Mouse (Mus musculus) embryonic facial prominence, embryonic 15.5 days (tissue): ENCODE measurements at regions not wholly inside any gene's neighbourhood (a gene's known extent, or its start where the extent isn't known, plus 50 kb on each side); places are given as distances from the start of the nearest gene placed in this dataset.

Experiments used
- ATAC-seq: fragments of 200-750 bp; cut with Nextera tagmentation; 2 replicates; pipeline ENCODE4 v1.8.0; 2017; ENCODE audit warnings: low read depth, moderate TSS enrichment; ENCODE audit not compliant: insufficient number of reproducible peaks, low FRiP score, low TSS enrichment
- H3K27ac ChIP-seq: fragments of 300-500 bp; sonication (generic); replicated peaks from 2 replicates; pipeline ENCODE4 v1.5.1; 2015; ENCODE audit warnings: mild to moderate bottlenecking, inconsistent platforms
- H3K27me3 ChIP-seq: fragments of 300-500 bp; sonication (generic); 2 replicates; pipeline ENCODE4 v1.6.1; 2015; ENCODE audit warnings: inconsistent platforms
- H3K36me3 ChIP-seq: fragments of 300-500 bp; sonication (generic); 2 replicates; pipeline ENCODE4 v1.6.1; 2015; ENCODE audit warnings: mild to moderate bottlenecking, inconsistent platforms
- H3K4me1 ChIP-seq: fragments of 300-500 bp; sonication (generic); 2 replicates; pipeline ENCODE4 v1.6.1; 2015; ENCODE audit warnings: inconsistent platforms
- H3K4me2 ChIP-seq: fragments of 300-500 bp; sonication (generic); replicated peaks from 2 replicates; pipeline ENCODE4 v1.6.1; 2015; ENCODE audit warnings: mild to moderate bottlenecking, inconsistent platforms
- H3K4me3 ChIP-seq: fragments of 300-500 bp; sonication (generic); replicated peaks from 2 replicates; pipeline ENCODE4 v1.5.1; 2015; ENCODE audit warnings: mild to moderate bottlenecking, inconsistent platforms
- H3K9ac ChIP-seq: fragments of 300-500 bp; sonication (generic); 2 replicates; pipeline ENCODE4 v1.6.1; 2015; ENCODE audit warnings: inconsistent platforms
- H3K9me3 ChIP-seq: fragments of 300-500 bp; sonication (generic); replicated peaks from 2 replicates; pipeline ENCODE4 v1.6.1; 2016; ENCODE audit warnings: inconsistent platforms
- WGBS: fragments of 180-500 bp; shearing (Covaris S2); methylation state at CpG from one replicate; pipeline ENCODE4 v1.1.7; 2015; 5-methylcytosine and 5-hydroxymethylcytosine counted together

GRCm38 (mm10) chr15:51668340-51668739 lies 2216.4 kb upstream of the Gm7489 start:
- H3K9me3 ChIP-seq, result no peaks in the 10 kb centered on the region
- no peaks in the 10 kb centered on the region for H3K27me3 ChIP-seq
- no peak overlapping the region for H3K4me3 ChIP-seq
- no peak for ATAC-seq
- H3K4me2 ChIP-seq, result no peak overlapping the region
- WGBS, result 42% methylated on average over 3 of the region's 3 CpGs
- H3K4me1 ChIP-seq, result peaks cover 4% of the 10 kb centered on the region; the same call in 1 of the 2 replicates
- H3K36me3 ChIP-seq, result no peaks in the 10 kb centered on the region
- H3K27ac ChIP-seq, result no peak overlapping the region
- H3K9ac ChIP-seq, result no peak overlapping the region

- Histone ChIP-seq H3K36me3 (no peaks in the 10 kb centered on the region), H3K4me1 (peaks cover 8% of the 10 kb centered on the region; the same call in 1 of the 2 replicates), H3K4me2 (peak overlapping the region; percentile 28), H3K9me3 (no peaks in the 10 kb centered on the region), H3K27me3 (no peaks in the 10 kb centered on the region), H3K4me3 (peak overlapping the region; percentile 7; the same call in 1 of the 2 replicates), H3K27ac (peak overlapping the region; percentile 69), H3K9ac (no peak overlapping the region)
- 44% methylated on average over 18 of the region's 18 CpGs for WGBS
- ATAC-seq, result no peak
Measured at GRCm38 (mm10) chr15:51671667-51672372, 2212.9 kb upstream of the Gm7489 start.

DNA sequence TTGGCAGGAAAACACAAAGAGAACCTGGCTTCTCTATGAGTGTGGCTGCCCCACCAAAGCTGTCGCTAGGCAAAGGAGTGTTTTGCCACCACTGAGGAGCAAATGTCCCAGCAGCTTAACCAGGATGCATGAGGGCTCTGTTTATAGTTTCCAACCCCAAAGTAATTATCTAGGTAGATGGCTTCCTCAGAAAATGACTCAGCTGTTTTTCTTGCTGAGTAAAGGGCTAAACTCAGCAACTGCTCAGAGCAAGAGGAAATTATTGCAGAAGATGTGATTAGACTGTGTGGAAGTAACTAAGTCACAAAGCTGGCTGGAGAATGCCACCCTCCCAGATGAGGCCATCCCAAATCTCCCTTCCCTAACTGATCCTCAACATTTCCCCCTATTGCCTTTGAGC lies 2211.2 kb upstream of the Gm7489 start:
- Histone ChIP-seq H3K36me3 (no peaks in the 10 kb centered on the region), H3K4me1 (peaks cover 8% of the 10 kb centered on the region; the same call in 1 of the 2 replicates), H3K4me3 (no peak overlapping the region), H3K9me3 (no peaks in the 10 kb centered on the region), H3K27ac (0 out of 2 replicates have a peak overlapping the region, but pooled peaks have one; percentile 39), H3K4me2 (no peak overlapping the region), H3K27me3 (no peaks in the 10 kb centered on the region), H3K9ac (no peak overlapping the region)
- no peak for ATAC-seq
- 87% methylated on average over 1 of the region's 1 CpGs for WGBS

DNA sequence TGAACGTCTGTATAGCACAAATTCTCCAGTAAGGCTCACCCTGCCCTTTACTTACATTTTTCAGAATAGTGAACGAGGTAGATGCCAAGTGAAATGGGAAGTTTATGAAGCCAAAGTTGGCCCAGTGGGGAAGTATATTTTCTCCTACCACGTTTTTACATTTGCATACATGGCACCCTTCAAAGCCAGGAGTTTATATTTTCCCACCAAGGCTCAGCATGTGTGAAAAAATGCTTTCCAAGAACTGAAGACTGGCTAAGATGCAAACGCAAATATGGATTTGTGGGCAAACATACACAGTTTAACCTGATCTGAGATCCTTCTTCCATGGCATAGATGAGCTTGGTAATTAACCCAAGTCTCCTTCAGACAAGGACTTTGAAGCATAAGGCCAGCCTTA lies 2209.4 kb upstream of the Gm7489 start:
- no peak overlapping the region for H3K9ac ChIP-seq

DNA sequence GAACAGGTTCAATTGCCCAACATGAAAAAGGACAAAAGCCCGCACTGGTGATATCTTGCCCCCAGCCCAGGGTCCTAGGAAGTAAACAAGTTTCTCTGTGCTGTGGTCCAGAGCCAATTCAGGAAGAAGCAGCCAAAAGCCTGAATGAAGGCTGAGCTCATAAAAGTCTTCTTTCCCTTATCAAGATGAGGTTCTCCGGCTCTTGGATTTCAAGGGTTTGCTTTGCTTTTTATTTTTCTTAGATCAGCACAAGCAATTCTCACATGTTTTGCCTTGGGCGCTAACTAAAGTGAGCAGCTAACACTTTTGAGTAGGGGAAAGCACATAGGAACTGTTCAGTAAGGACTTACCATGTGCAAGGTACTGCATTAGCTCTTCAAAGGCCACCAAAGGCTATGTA lies 2208.0 kb upstream of the Gm7489 start:
- H3K4me3 ChIP-seq, result no peak overlapping the region
- 82% methylated on average over 3 of the region's 3 CpGs for WGBS
- H3K27ac ChIP-seq, result no peak overlapping the region
- H3K4me1 ChIP-seq, result peaks cover 10% of the 10 kb centered on the region
- H3K9me3 ChIP-seq, result no peaks in the 10 kb centered on the region
- H3K36me3 ChIP-seq, result no peaks in the 10 kb centered on the region
- H3K27me3 ChIP-seq, result no peaks in the 10 kb centered on the region
- H3K4me2 ChIP-seq, result no peak overlapping the region
- no peak for ATAC-seq
- H3K9ac ChIP-seq, result no peak overlapping the region

More for the DNA sequence above, 2209.4 kb upstream of the Gm7489 start:
- whole genome bisulfite sequencing, result 54% methylated on average over 4 of the region's 4 CpGs
- Histone ChIP-seq H3K4me3 (no peak overlapping the region), H3K27ac (no peak overlapping the region), H3K4me2 (no peak overlapping the region), H3K9me3 (no peaks in the 10 kb centered on the region), H3K36me3 (no peaks in the 10 kb centered on the region), H3K27me3 (no peaks in the 10 kb centered on the region), H3K4me1 (peaks cover 13% of the 10 kb centered on the region)
- ATAC-seq, result no peak

GRCm38 (mm10) chr15:51677266-51677665 lies 2207.4 kb upstream of the Gm7489 start:
- ATAC-seq, result no peak
- H3K36me3 ChIP-seq, result no peaks in the 10 kb centered on the region
- WGBS, result 83% methylated on average over 4 of the region's 4 CpGs

DNA sequence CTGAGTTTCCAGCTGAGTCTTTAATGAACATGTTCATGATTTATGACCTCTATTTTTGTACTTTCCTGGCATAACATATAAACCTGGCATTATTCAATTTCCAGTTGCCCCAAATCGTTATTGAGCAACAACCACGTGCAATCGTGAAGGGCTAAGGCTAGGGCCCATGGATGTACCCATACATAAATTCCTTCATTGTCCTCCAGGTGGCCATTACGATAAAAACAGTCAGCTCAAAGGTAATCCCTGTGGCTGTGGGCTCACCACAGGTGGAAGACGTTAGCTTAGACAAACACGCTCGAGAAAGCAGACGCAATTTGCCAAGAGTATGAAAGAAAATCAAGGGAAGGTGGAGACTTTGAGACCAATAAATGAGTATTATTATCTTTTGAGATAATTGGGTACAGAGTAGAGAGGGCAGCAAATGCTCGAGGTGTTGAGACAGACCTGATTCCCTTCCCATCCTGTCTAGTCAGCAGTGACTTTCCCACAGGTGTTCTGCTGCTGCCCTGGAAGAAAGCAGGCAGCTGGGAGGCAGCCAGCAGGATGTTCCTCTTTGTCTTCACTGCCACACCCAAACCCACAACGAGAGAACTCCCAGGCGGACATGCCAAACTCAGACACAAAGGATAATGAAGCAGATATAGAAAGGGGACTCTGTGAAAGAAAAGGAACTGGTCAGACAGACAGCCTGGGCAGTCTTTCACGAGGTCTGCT lies 2205.4 kb upstream of the Gm7489 start:
- Histone ChIP-seq H3K4me3 (no peak overlapping the region), H3K4me2 (no peak overlapping the region), H3K27me3 (no peaks in the 10 kb centered on the region), H3K27ac (peak overlapping the region; percentile 58; the same call in 1 of the 2 replicates), H3K36me3 (no peaks in the 10 kb centered on the region), H3K9ac (no peak overlapping the region), H3K9me3 (no peaks in the 10 kb centered on the region), H3K4me1 (peaks cover 5% of the 10 kb centered on the region)
- ATAC-seq, result no peak; the same call in 1 of the 2 replicates
- 43% methylated on average over 12 of the region's 12 CpGs for WGBS

More at GRCm38 (mm10) chr15:51677266-51677665, 2207.4 kb upstream of the Gm7489 start:
- Histone ChIP-seq H3K27me3 (no peaks in the 10 kb centered on the region), H3K9ac (no peak overlapping the region), H3K4me3 (no peak overlapping the region), H3K4me2 (no peak overlapping the region), H3K9me3 (no peaks in the 10 kb centered on the region), H3K4me1 (peaks cover 9% of the 10 kb centered on the region), H3K27ac (no peak overlapping the region)

GRCm38 (mm10) chr15:51680494-51680893 lies 2204.2 kb upstream of the Gm7489 start:
- Histone ChIP-seq H3K27me3 (no peaks in the 10 kb centered on the region), H3K4me1 (peaks cover 5% of the 10 kb centered on the region), H3K4me3 (no peak overlapping the region), H3K36me3 (no peaks in the 10 kb centered on the region), H3K9me3 (no peaks in the 10 kb centered on the region), H3K9ac (no peak overlapping the region), H3K4me2 (no peak overlapping the region), H3K27ac (no peak overlapping the region)
- no peak for ATAC-seq

GRCm38 (mm10) chr15:51681191-51681590 lies 2203.5 kb upstream of the Gm7489 start:
- WGBS, result 82% methylated on average over 6 of the region's 6 CpGs
- Histone ChIP-seq H3K4me2 (no peak overlapping the region), H3K9me3 (no peaks in the 10 kb centered on the region), H3K9ac (no peak overlapping the region), H3K36me3 (no peaks in the 10 kb centered on the region), H3K27ac (no peak overlapping the region), H3K4me3 (no peak overlapping the region), H3K27me3 (no peaks in the 10 kb centered on the region), H3K4me1 (peaks cover 5% of the 10 kb centered on the region)
- ATAC-seq, result no peak

GRCm38 (mm10) chr15:51682331-51682730 lies 2202.4 kb upstream of the Gm7489 start:
- Histone ChIP-seq H3K27me3 (no peaks in the 10 kb centered on the region), H3K4me2 (no peak overlapping the region), H3K4me1 (peaks cover 5% of the 10 kb centered on the region), H3K27ac (no peak overlapping the region), H3K9me3 (no peaks in the 10 kb centered on the region), H3K36me3 (no peaks in the 10 kb centered on the region), H3K4me3 (no peak overlapping the region), H3K9ac (no peak overlapping the region)
- 58% methylated on average over 5 of the region's 5 CpGs for whole genome bisulfite sequencing
- no peak for ATAC-seq

- Histone ChIP-seq H3K4me3 (no peak overlapping the region), H3K27ac (no peak overlapping the region), H3K9me3 (no peaks in the 10 kb centered on the region), H3K36me3 (no peaks in the 10 kb centered on the region), H3K4me2 (no peak overlapping the region), H3K27me3 (no peaks in the 10 kb centered on the region), H3K9ac (no peak overlapping the region), H3K4me1 (peaks cover 3% of the 10 kb centered on the region; the same call in 1 of the 2 replicates)
- WGBS, result 51% methylated on average over 13 of the region's 13 CpGs
- no peak for ATAC-seq
Measured at GRCm38 (mm10) chr15:51687007-51687540, 2197.6 kb upstream of the Gm7489 start.
